Mouse (Mus musculus) heart, adult 11 months (tissue): ENCODE measurements at regions not wholly inside any gene's neighbourhood (a gene's known extent, or its start where the extent isn't known, plus 50 kb on each side); places are given as distances from the start of the nearest gene placed in this dataset.

Source experiments
- DNase-seq: peaks from one replicate; pipeline ENCODE4 v3.0.0; 2022

- no peak for DNase-seq
Observed at GRCm38 (mm10) chr2:92544364-92545151, 54.9 kb upstream of the Chst1 start.

GRCm38 (mm10) chr2:92540841-92541240 lies 58.7 kb upstream of the Chst1 start:
- peak; percentile 41 for DNase-seq

GRCm38 (mm10) chr2:92531996-92532395 lies 67.5 kb upstream of the Chst1 start:
- DNase-seq, result peak; percentile 61

- DNase-seq, result peak; percentile 72
Observed at GRCm38 (mm10) chr2:92530677-92531076, 68.8 kb upstream of the Chst1 start.

GRCm38 (mm10) chr2:92529670-92530322 lies 69.5 kb upstream of the Slc35c1 start:
- peak; percentile 86 for DNase-seq

GRCm38 (mm10) chr2:92529071-92529641 lies 68.8 kb upstream of the Slc35c1 start:
- peak; percentile 99 for DNase-seq

GRCm38 (mm10) chr2:92528119-92528830 lies 67.9 kb upstream of the Slc35c1 start:
- DNase-seq, result peak; percentile 54

- DNase-seq, result peak; percentile 81
Observed at GRCm38 (mm10) chr2:92526676-92527395, 66.5 kb upstream of the Slc35c1 start.

GRCm38 (mm10) chr2:92525628-92526027 lies 65.3 kb upstream of the Slc35c1 start:
- DNase-seq, result peak; percentile 70

- peak; percentile 54 for DNase-seq
Observed at GRCm38 (mm10) chr2:92525062-92525623, 64.8 kb upstream of the Slc35c1 start.

- DNase-seq, result peak; percentile 85
Observed at GRCm38 (mm10) chr2:92524346-92524905, 64.1 kb upstream of the Slc35c1 start.

GRCm38 (mm10) chr2:92523321-92523895 lies 63.1 kb upstream of the Slc35c1 start:
- DNase-seq, result peak; percentile 84

- no peak for DNase-seq
Observed at GRCm38 (mm10) chr2:92521527-92521926, 61.2 kb upstream of the Slc35c1 start.

- DNase-seq, result peak; percentile 67
Observed at GRCm38 (mm10) chr2:92519396-92519795, 59.1 kb upstream of the Slc35c1 start.

- DNase-seq, result no peak
Observed at GRCm38 (mm10) chr2:92518891-92519290, 58.6 kb upstream of the Slc35c1 start.

GRCm38 (mm10) chr2:92514961-92515360 lies 54.6 kb upstream of the Slc35c1 start:
- DNase-seq, result peak; percentile 90

- DNase-seq, result peak; percentile 80
Observed at GRCm38 (mm10) chr2:92511771-92512744, 51.7 kb upstream of the Slc35c1 start.
